Mouse (Mus musculus) MEL (cell line): ENCODE measurements at regions not wholly inside any gene's neighbourhood (a gene's known extent, or its start where the extent isn't known, plus 50 kb on each side); places are given as distances from the start of the nearest gene placed in this dataset.

Experiments
- DNase-seq: peaks from one replicate; pipeline ENCODE4 v3.0.0; 2011; ENCODE audit warnings: low read depth, low spot score
- H3K27ac ChIP-seq: 2 replicates; pipeline ENCODE4 v1.5.1; 2012; ENCODE audit warnings: low read depth, mild to moderate bottlenecking, control low read depth, low read length, moderate library complexity; ENCODE audit not compliant: control insufficient read depth
- H3K27me3 ChIP-seq, 2 experiments: fragments of 150-350 bp in 1 of 2; sonication (generic) in 1 of 2; 2 replicates each; pipeline ENCODE4 v1.6.1; 2012; ENCODE audit warnings: low read length in 2 of 2, mild to moderate bottlenecking in 2 of 2, improper control_type of control experiment in 1 of 2, moderate library complexity in 1 of 2; ENCODE audit not compliant: insufficient read depth in 2 of 2, control insufficient read depth in 1 of 2
- H3K36me3 ChIP-seq, 2 experiments: 2 replicates each; pipeline ENCODE4 v1.6.1; 2012 to 2014; ENCODE audit warnings: low read length in 2 of 2, improper control_type of control experiment in 1 of 2, inconsistent platforms in 1 of 2, mild to moderate bottlenecking in 1 of 2; ENCODE audit not compliant: insufficient read depth in 2 of 2, control insufficient read depth in 1 of 2
- H3K4me1 ChIP-seq, 2 experiments: fragments of 150-350 bp in 1 of 2; sonication (generic) in 1 of 2; 2 replicates each; pipeline ENCODE4 v1.6.1; 2012; ENCODE audit warnings: low read length in 2 of 2, improper control_type of control experiment in 1 of 2, mild to moderate bottlenecking in 1 of 2; ENCODE audit not compliant: insufficient read depth in 2 of 2, control insufficient read depth in 1 of 2
- H3K4me3 ChIP-seq, 2 experiments: fragments of 150-350 bp in 1 of 2; sonication (generic) in 1 of 2; 2 replicates each; pipeline ENCODE4 v1.5.1; 2012; ENCODE audit warnings: low read depth in 2 of 2, low read length in 2 of 2, mild to moderate bottlenecking in 2 of 2, moderate library complexity in 2 of 2, control low read depth in 1 of 2, improper control_type of control experiment in 1 of 2; ENCODE audit not compliant: control insufficient read depth in 1 of 2, insufficient read depth in 1 of 2
- H3K79me2 ChIP-seq: 2 replicates; pipeline ENCODE4 v1.6.1; 2012; ENCODE audit warnings: mild to moderate bottlenecking, low read length, moderate library complexity; ENCODE audit not compliant: control insufficient read depth, poor library complexity, insufficient read depth
- H3K9ac ChIP-seq: 2 replicates; pipeline ENCODE4 v1.6.1; 2012; ENCODE audit warnings: low read depth, mild to moderate bottlenecking, control low read depth, low read length, moderate library complexity; ENCODE audit not compliant: control insufficient read depth, poor library complexity, severe bottlenecking
- H3K9me3 ChIP-seq: fragments of 150-350 bp; sonication (generic); replicated peaks from 2 replicates; pipeline ENCODE4 v1.6.1; 2012; ENCODE audit warnings: mild to moderate bottlenecking, low read length, improper control_type of control experiment, moderate library complexity; ENCODE audit not compliant: insufficient read depth
- CHD1 ChIP-seq: IDR thresholded peaks from 2 replicates; pipeline ENCODE4 v1.6.1; 2012; ENCODE audit warnings: low read depth, mild to moderate bottlenecking, inconsistent platforms, low read length, improper control_type of control experiment
- EP300 ChIP-seq, 2 experiments: IDR thresholded peaks; 2 replicates each; pipeline ENCODE4 v1.6.1; 2011; ENCODE audit warnings: improper control_type of control experiment in 2 of 2, low read length in 2 of 2, low read depth in 1 of 2, mild to moderate bottlenecking in 1 of 2
- ETS1 ChIP-seq: IDR thresholded peaks from 2 replicates; pipeline ENCODE4 v1.6.1; 2012; ENCODE audit warnings: low read depth, mild to moderate bottlenecking, inconsistent platforms, low read length, improper control_type of control experiment, moderate library complexity
- GATA1 ChIP-seq: IDR thresholded peaks from 2 replicates; pipeline ENCODE4 v1.6.1; 2011; ENCODE audit warnings: low read depth, low read length, improper control_type of control experiment
- KAT2A ChIP-seq: conservative IDR thresholded peaks from 2 replicates; pipeline ENCODE4 v1.6.1; 2012; ENCODE audit warnings: low read depth, low read length, improper control_type of control experiment, inconsistent platforms
- MAX ChIP-seq: IDR thresholded peaks from 2 replicates; pipeline ENCODE4 v1.6.1; 2011; ENCODE audit warnings: low read length, improper control_type of control experiment
- MAZ ChIP-seq: IDR thresholded peaks from 2 replicates; pipeline ENCODE4 v1.6.1; 2012; ENCODE audit warnings: low read depth, mild to moderate bottlenecking, inconsistent platforms, low read length, improper control_type of control experiment
- MEF2A ChIP-seq: IDR thresholded peaks from 2 replicates; pipeline ENCODE4 v1.6.1; 2014; ENCODE audit warnings: low read depth, mild to moderate bottlenecking, inconsistent platforms, low read length, improper control_type of control experiment; ENCODE audit not compliant: poor library complexity, insufficient replicate concordance, severe bottlenecking; ENCODE audit errors: extremely low read depth
- MXI1 ChIP-seq: IDR thresholded peaks from 2 replicates; pipeline ENCODE4 v1.6.1; 2011; ENCODE audit warnings: mild to moderate bottlenecking, low read depth, low read length, improper control_type of control experiment
- MYB ChIP-seq: IDR thresholded peaks from 2 replicates; pipeline ENCODE4 v1.6.1; 2011; ENCODE audit warnings: mild to moderate bottlenecking, low read depth, low read length, improper control_type of control experiment
- MYC ChIP-seq: IDR thresholded peaks from 2 replicates; pipeline ENCODE4 v1.6.1; 2011; ENCODE audit warnings: low read depth, mild to moderate bottlenecking, low read length, improper control_type of control experiment, moderate library complexity
- NELFE ChIP-seq: IDR thresholded peaks from 2 replicates; pipeline ENCODE4 v1.6.1; 2011; ENCODE audit warnings: low read depth, low read length, improper control_type of control experiment
- POLR2AphosphoS2 ChIP-seq: IDR thresholded peaks from 2 replicates; pipeline ENCODE4 v1.6.1; 2011; ENCODE audit warnings: low read length, improper control_type of control experiment
- POLR2AphosphoS5 ChIP-seq: IDR thresholded peaks from 2 replicates; pipeline ENCODE4 v1.6.1; 2012; ENCODE audit warnings: low read depth, borderline replicate concordance, mild to moderate bottlenecking, inconsistent platforms, low read length, moderate library complexity, mixed read lengths
- RAD21 ChIP-seq: IDR thresholded peaks from 2 replicates; pipeline ENCODE4 v1.6.1; 2011; ENCODE audit warnings: mild to moderate bottlenecking, low read depth, low read length, improper control_type of control experiment
- TAL1 ChIP-seq: IDR thresholded peaks from 2 replicates; pipeline ENCODE4 v1.6.1; 2012; ENCODE audit warnings: mild to moderate bottlenecking, inconsistent platforms, low read length, moderate library complexity, mixed read lengths
- UBTF ChIP-seq: IDR thresholded peaks from 2 replicates; pipeline ENCODE4 v1.6.1; 2012; ENCODE audit warnings: low read depth, mild to moderate bottlenecking, inconsistent platforms, low read length, improper control_type of control experiment, moderate library complexity, borderline replicate concordance; ENCODE audit not compliant: insufficient read depth
- USF1 ChIP-seq: IDR thresholded peaks from 2 replicates; pipeline ENCODE4 v1.6.1; 2014; ENCODE audit warnings: low read depth, mild to moderate bottlenecking, inconsistent platforms, low read length, improper control_type of control experiment, moderate library complexity
- ZC3H11A ChIP-seq: IDR thresholded peaks from 2 replicates; pipeline ENCODE4 v1.6.1; 2012; ENCODE audit warnings: low read depth, mild to moderate bottlenecking, inconsistent platforms, low read length, improper control_type of control experiment
- ZMIZ1 ChIP-seq: IDR thresholded peaks from 2 replicates; pipeline ENCODE4 v1.6.1; 2012; ENCODE audit warnings: low read depth, mild to moderate bottlenecking, inconsistent platforms, low read length, improper control_type of control experiment, moderate library complexity

GRCm38 (mm10) chr16:82700922-82701321 is 127.3 kb upstream of the Gm21833 start:
- DNase-seq, result no peak
- H3K79me2 ChIP-seq, result no peaks in the 10 kb centered on the region
- H3K9me3 ChIP-seq, result no peaks in the 10 kb centered on the region
- H3K4me1 ChIP-seq, result no peaks in the 10 kb centered on the region
- TF ChIP-seq ETS1 (no peak), MXI1 (no peak), MYC (no peak), ZMIZ1 (no peak), CHD1 (no peak), NELFE (no peak), USF1 (no peak), EP300 (IDR thresholded peaks at IDR 0.05; ENCODE audit: low read depth in 1 of 2, low read length in 2 of 2) (no peak), MAX (no peak), UBTF (no peak), POLR2AphosphoS5 (no peak), TAL1 (no peak), MEF2A (no peak), RAD21 (no peak), GATA1 (no peak)
- no peak overlapping the region for H3K4me3 ChIP-seq
- H3K9ac ChIP-seq, result no peak overlapping the region
- no peak overlapping the region for H3K27ac ChIP-seq
- H3K36me3 ChIP-seq, result no peaks in the 10 kb centered on the region
- H3K27me3 ChIP-seq, result no peaks in the 10 kb centered on the region

- TF ChIP-seq MAZ (no peak), GATA1 (no peak), ZC3H11A (no peak), POLR2AphosphoS2 (no peak), USF1 (no peak), KAT2A (no peak), UBTF (no peak), MYB (no peak)
- H3K36me3 ChIP-seq, result no peaks in the 10 kb centered on the region
- no peak overlapping the region for H3K4me3 ChIP-seq
- no peaks in the 10 kb centered on the region for H3K79me2 ChIP-seq
- no peak for DNase-seq
- H3K27me3 ChIP-seq, result no peaks in the 10 kb centered on the region
- no peaks in the 10 kb centered on the region for H3K4me1 ChIP-seq
- H3K27ac ChIP-seq, result no peak overlapping the region
- no peak overlapping the region for H3K9ac ChIP-seq
- no peaks in the 10 kb centered on the region for H3K9me3 ChIP-seq
These were observed 117.0 kb upstream of the Gm21833 start for GRCm38 (mm10) chr16:82711161-82711560.
